ENCODE assay signal across 9 mouse cellular contexts in the genomic region with DNA sequence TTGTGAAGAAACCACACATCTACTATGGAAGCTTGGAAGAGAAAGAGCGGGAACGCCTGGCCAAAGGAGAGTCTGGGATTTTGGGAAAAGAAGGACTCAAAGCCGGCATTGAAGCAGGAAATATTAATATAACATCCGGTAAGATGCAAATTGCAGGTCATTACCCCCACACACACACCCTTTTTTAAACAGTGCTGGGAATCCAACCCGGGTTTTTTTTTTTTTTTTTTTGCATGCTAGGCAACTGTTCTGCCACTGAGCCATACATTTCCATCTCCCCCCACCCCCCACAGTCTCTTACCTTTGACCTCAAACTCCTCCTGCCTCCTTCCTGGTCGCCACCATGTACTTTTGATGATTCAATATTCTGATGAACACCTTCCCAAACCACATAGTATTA. TPM values are rescaled to one million over a fixed set of nuclear protein-coding genes. Genes with fewer than 3 reads are reported as not detected.
DNase-seq lines count a peak whose midpoint lies in the region; ATAC-seq and TF ChIP-seq lines count a peak whose summit lies in the region.
"Had no signal": no experiment of that assay in that cellular context is flagged by ENCODE, and none has a peak within 500 bp of the region (broad histone marks: within the 10 kb centered on the region; RNA-seq: fewer than 3 reads in every experiment).

No protein-coding gene starts in this region.

- 28% methylated on average over 6 of the region's 6 CpGs for WGBS in kidney, embryonic 15.5 days
- 32% methylated on average over 6 of the region's 6 CpGs for WGBS in bone marrow, adult 2 months
- WGBS in hindbrain, postnatal 0 days, result 44% methylated on average over 6 of the region's 6 CpGs

- peaks cover 28% of the 10 kb centered on the region for H3K4me1 ChIP-seq in kidney, embryonic 15.5 days
- H3K4me1 ChIP-seq in bone marrow, adult 2 months (ENCODE audit: control insufficient read depth, insufficient read depth, low read length), result no peaks in the 10 kb centered on the region
- H3K4me1 ChIP-seq in hindbrain, postnatal 0 days (ENCODE audit: insufficient read depth, low read length), result 0 out of 2 replicates have a peak, but pooled peaks cover 18% of the 10 kb centered on the region

- peak overlapping the region; percentile 63 for H3K4me3 ChIP-seq in kidney, embryonic 15.5 days (replicated peaks)
- H3K4me3 ChIP-seq in bone marrow, adult 2 months (replicated peaks; ENCODE audit: control insufficient read depth, low read depth, low read length), result peak overlapping the region; percentile 90
- peak overlapping the region; percentile 64 for H3K4me3 ChIP-seq in hindbrain, postnatal 0 days (ENCODE audit: low read length)
- H3K4me3 ChIP-seq in myocyte, result peak overlapping the region; percentile 86

- no peak for TF ChIP-seq CTCF in bone marrow, adult 2 months (IDR thresholded peaks at IDR 0.05; ENCODE audit: control insufficient read depth, insufficient read depth, low read length)
- TF ChIP-seq CTCF in hindbrain, postnatal 0 days (IDR thresholded peaks at IDR 0.05; ENCODE audit: low read depth), result no peak

- H3K36me3 ChIP-seq in kidney, embryonic 15.5 days, result peaks cover 48% of the 10 kb centered on the region
- H3K36me3 ChIP-seq in hindbrain, postnatal 0 days (ENCODE audit: insufficient read depth, low read length), result peaks cover 24% of the 10 kb centered on the region; the same call in 1 of the 2 replicates
- H3K36me3 ChIP-seq in myocyte (ENCODE audit: control insufficient read depth, insufficient read depth), result peaks cover 30% of the 10 kb centered on the region

- no peak for TF ChIP-seq POLR2A in bone marrow, adult 2 months (IDR thresholded peaks at IDR 0.05; ENCODE audit: borderline replicate concordance, control insufficient read depth, low read depth, low read length)
- TF ChIP-seq POLR2A in myocyte (IDR thresholded peaks at IDR 0.05; ENCODE audit: insufficient read length, low read depth), result no peak

- H3K79me2 ChIP-seq in myocyte (ENCODE audit: control insufficient read depth, insufficient read depth), result peaks cover 45% of the 10 kb centered on the region

- H3K9me3 ChIP-seq in kidney, embryonic 15.5 days (replicated peaks), result no peaks in the 10 kb centered on the region
- H3K9me3 ChIP-seq in hindbrain, postnatal 0 days (ENCODE audit: low read length), result no peaks in the 10 kb centered on the region

- H3ac ChIP-seq in myocyte (ENCODE audit: control insufficient read depth, insufficient read length), result peak overlapping the region; percentile 16

- H3K27me3 ChIP-seq in kidney, embryonic 15.5 days, result no peaks in the 10 kb centered on the region
- no peaks in the 10 kb centered on the region for H3K27me3 ChIP-seq in hindbrain, postnatal 0 days (ENCODE audit: insufficient read depth, low read length)
- no peaks in the 10 kb centered on the region for H3K27me3 ChIP-seq in myocyte (ENCODE audit: control insufficient read depth, insufficient read depth, insufficient read length)

- ATAC-seq in kidney, embryonic 15.5 days (replicated peaks; ENCODE audit: low FRiP score), result no peak
- ATAC-seq in hindbrain, postnatal 0 days, result no peak

- H3K9ac ChIP-seq in kidney, embryonic 15.5 days, result peak overlapping the region; percentile 63
- H3K9ac ChIP-seq in hindbrain, postnatal 0 days (replicated peaks; ENCODE audit: low read length), result peak overlapping the region; percentile 64

- H3K27ac ChIP-seq in kidney, embryonic 15.5 days, result peak overlapping the region; percentile 87
- no peak overlapping the region for H3K27ac ChIP-seq in bone marrow, adult 2 months (ENCODE audit: control insufficient read depth, insufficient read depth, low read depth, low read length, poor library complexity)
- peak overlapping the region; percentile 79; the same call in 1 of the 2 replicates for H3K27ac ChIP-seq in hindbrain, postnatal 0 days

- DNase-seq in kidney, adult 8-10 months, result no peak
- no peak for DNase-seq in hindbrain, postnatal 0 days (ENCODE audit: low spot score)
- DNase-seq in frontal cortex, postnatal 14 days (ENCODE audit: low spot score in 2 of 2), result no peak
- no peak for DNase-seq in T-cell, adult 2 months (ENCODE audit: low spot score)
- DNase-seq in ovary, postnatal 36 days (ENCODE audit: low spot score), result no peak
- DNase-seq: lung, adult 2 months had no signal

- H3K4me2 ChIP-seq in kidney, embryonic 15.5 days, result peak overlapping the region; percentile 72
- H3K4me2 ChIP-seq in hindbrain, postnatal 0 days (ENCODE audit: low read depth, low read length), result peak overlapping the region; percentile 69
- H3K4me2 ChIP-seq in myocyte (ENCODE audit: low read depth), result peak overlapping the region; percentile 81

TF ChIP-seq in myocyte, 11 proteins besides CTCF, POLR2A, EP300 and RAD21:
- TF ChIP-seq E2F4 (IDR thresholded peaks at IDR 0.05; ENCODE audit: insufficient read depth) (no peak), MYOD1 (IDR thresholded peaks at IDR 0.05; ENCODE audit: control insufficient read depth in 1 of 3, insufficient read length in 2 of 3, low read depth in 2 of 3) (no peak), USF1 (IDR thresholded peaks at IDR 0.05; ENCODE audit: low read depth) (no peak), MAX (IDR thresholded peaks at IDR 0.05; ENCODE audit: low read depth) (no peak), TCF3 (IDR thresholded peaks at IDR 0.05; ENCODE audit: insufficient read length, low read depth) (no peak), REST (IDR thresholded peaks at IDR 0.05; ENCODE audit: insufficient read depth, insufficient read length) (no peak), POLR2AphosphoS2 (IDR thresholded peaks at IDR 0.05; ENCODE audit: insufficient read length, low read depth) (no peak), SRF (IDR thresholded peaks at IDR 0.05; ENCODE audit: control insufficient read depth, insufficient read length, low read depth) (no peak), TCF12 (IDR thresholded peaks at IDR 0.05; ENCODE audit: insufficient read depth, poor library complexity, severe bottlenecking) (no peak), CEBPB (IDR thresholded peaks at IDR 0.05; ENCODE audit: insufficient read depth, poor library complexity, severe bottlenecking) (no peak), MYOG (IDR thresholded peaks at IDR 0.05; ENCODE audit: control insufficient read depth in 1 of 3, insufficient read depth in 1 of 3, insufficient read length in 2 of 3, low read depth in 2 of 3) (no peak)

RNA-seq across cellular contexts. Expression of a gene that starts 1.0 kb away (rescaled TPM):
- 23.5 and 24.9 TPM in 2 replicates for polyA plus RNA-seq in kidney, embryonic 15.5 days (2015; fragmentation: Nextera tagmentation; extraction: Ambion mirVana)
- 7.3 and 13.7 TPM in 2 replicates for polyA plus RNA-seq in bone marrow, adult 2 months (2011; ENCODE audit: insufficient read depth, insufficient read length, low replicate concordance, missing spikeins)
- total RNA-seq in hindbrain, postnatal 0 days (2014; rRNA removed), result 14.3 and 19.6 TPM in 2 replicates
- 12.2 and 13.8 TPM in 2 replicates for polyA plus RNA-seq in hindbrain, postnatal 0 days (2015; fragmentation: Nextera tagmentation; extraction: Ambion mirVana)
- 6.0 TPM for polyA plus RNA-seq in myocyte (2012; fragmentation: generic; extraction: Trizol)

RNA-seq across cellular contexts. Expression of a gene that starts 1.2 kb away (rescaled TPM):
- 161 and 178 TPM in 2 replicates for polyA plus RNA-seq in kidney, embryonic 15.5 days (2015; fragmentation: Nextera tagmentation; extraction: Ambion mirVana)
- 93.6 and 98.5 TPM in 2 replicates for polyA plus RNA-seq in bone marrow, adult 2 months (2011; ENCODE audit: insufficient read depth, insufficient read length, low replicate concordance, missing spikeins)
- total RNA-seq in hindbrain, postnatal 0 days (2014; rRNA removed), result 24.7 and 30.1 TPM in 2 replicates
- polyA plus RNA-seq in hindbrain, postnatal 0 days (2015; fragmentation: Nextera tagmentation; extraction: Ambion mirVana), result 75.2 and 78.3 TPM in 2 replicates
- 49.2 TPM for polyA plus RNA-seq in myocyte (2012; fragmentation: generic; extraction: Trizol)

RNA-seq across cellular contexts. Expression of a gene that starts 25.4 kb away (rescaled TPM):
- polyA plus RNA-seq in kidney, embryonic 15.5 days (2015; fragmentation: Nextera tagmentation; extraction: Ambion mirVana), result 0.29 and 0.35 TPM in 2 replicates
- not detected in 2 replicates for polyA plus RNA-seq in bone marrow, adult 2 months (2011; ENCODE audit: insufficient read depth, insufficient read length, low replicate concordance, missing spikeins)
- 0.93 and 3.4 TPM in 2 replicates for total RNA-seq in hindbrain, postnatal 0 days (2014; rRNA removed)
- 0.14 TPM in 1 of 2 replicates, not detected in the other for polyA plus RNA-seq in hindbrain, postnatal 0 days (2015; fragmentation: Nextera tagmentation; extraction: Ambion mirVana)
- not detected for polyA plus RNA-seq in myocyte (2012; fragmentation: generic; extraction: Trizol)

RNA-seq across cellular contexts. Expression of a gene that starts 49.1 kb away (rescaled TPM):
- 50.9 and 53.9 TPM in 2 replicates for polyA plus RNA-seq in kidney, embryonic 15.5 days (2015; fragmentation: Nextera tagmentation; extraction: Ambion mirVana)
- 4.9 and 7.3 TPM in 2 replicates for polyA plus RNA-seq in bone marrow, adult 2 months (2011; ENCODE audit: insufficient read depth, insufficient read length, low replicate concordance, missing spikeins)
- total RNA-seq in hindbrain, postnatal 0 days (2014; rRNA removed), result 17.3 and 20.8 TPM in 2 replicates
- 45.3 and 46.3 TPM in 2 replicates for polyA plus RNA-seq in hindbrain, postnatal 0 days (2015; fragmentation: Nextera tagmentation; extraction: Ambion mirVana)
- 22.5 TPM for polyA plus RNA-seq in myocyte (2012; fragmentation: generic; extraction: Trizol)

RNA-seq across cellular contexts. Expression of a gene that starts 49.3 kb away (rescaled TPM):
- 24.3 and 24.7 TPM in 2 replicates for polyA plus RNA-seq in kidney, embryonic 15.5 days (2015; fragmentation: Nextera tagmentation; extraction: Ambion mirVana)
- 13.2 and 32.9 TPM in 2 replicates for polyA plus RNA-seq in bone marrow, adult 2 months (2011; ENCODE audit: insufficient read depth, insufficient read length, low replicate concordance, missing spikeins)
- 38.3 and 43.0 TPM in 2 replicates for total RNA-seq in hindbrain, postnatal 0 days (2014; rRNA removed)
- 22.6 and 23.7 TPM in 2 replicates for polyA plus RNA-seq in hindbrain, postnatal 0 days (2015; fragmentation: Nextera tagmentation; extraction: Ambion mirVana)
- 18.4 TPM for polyA plus RNA-seq in myocyte (2012; fragmentation: generic; extraction: Trizol)
